Mouse (Mus musculus): ENCODE measurements around the gene Hoxc10.

The Hoxc10 gene

GRCm38 (mm10) chr15:103014166-103015008, 47.8 kb downstream of the Hoxc10 start:
- DNase-seq: no peak

- DNase-seq: no peak
Measured at GRCm38 (mm10) chr15:103015009-103015399, 48.4 kb downstream of the Hoxc10 start.

- no peak for DNase-seq
Measured at GRCm38 (mm10) chr15:103015406-103016166, 49.0 kb downstream of the Hoxc10 start.

- no peak for DNase-seq
Measured at GRCm38 (mm10) chr15:103018636-103019035, 52.0 kb downstream of the Hoxc10 start, which contains the start of gene Hoxc4. Gene Hoxc4 (plus strand): TSS chr15:103018934.

- DNase-seq: no peak
Measured at GRCm38 (mm10) chr15:103020899-103021418, 54.4 kb downstream of the Hoxc10 start.
